Mouse (Mus musculus) CH12.LX (cell line): ENCODE results near the gene Mybph.

Experiments used
- BHLHE40 ChIP-seq: IDR thresholded peaks from 2 replicates; pipeline ENCODE4 v1.6.1; 2011; ENCODE audit warnings: mild to moderate bottlenecking, low read depth, low read length, improper control_type of control experiment
- CTCF ChIP-seq, 2 experiments: IDR thresholded peaks in 1 of 2; conservative IDR thresholded peaks in 1 of 2; 2 replicates each; pipeline ENCODE4 v1.5.1; 2011 to 2012; ENCODE audit warnings: low read depth in 2 of 2, low read length in 2 of 2, improper control_type of control experiment in 1 of 2, inconsistent platforms in 1 of 2, mild to moderate bottlenecking in 1 of 2, moderate library complexity in 1 of 2
- HCFC1 ChIP-seq: IDR thresholded peaks from 2 replicates; pipeline ENCODE4 v1.6.1; 2012; ENCODE audit warnings: low read depth, mild to moderate bottlenecking, inconsistent platforms, low read length, improper control_type of control experiment
- KAT2A ChIP-seq: IDR thresholded peaks from 2 replicates; pipeline ENCODE4 v1.6.1; 2012; ENCODE audit warnings: low read length, improper control_type of control experiment, inconsistent platforms; ENCODE audit not compliant: insufficient replicate concordance
- MAFK ChIP-seq: IDR thresholded peaks from 2 replicates; pipeline ENCODE4 v1.6.1; 2011; ENCODE audit warnings: low read length, improper control_type of control experiment; ENCODE audit not compliant: insufficient replicate concordance
- MAZ ChIP-seq: IDR thresholded peaks from 2 replicates; pipeline ENCODE4 v1.6.1; 2012; ENCODE audit warnings: low read depth, mild to moderate bottlenecking, inconsistent platforms, low read length, improper control_type of control experiment, moderate library complexity
- MXI1 ChIP-seq: IDR thresholded peaks from 2 replicates; pipeline ENCODE4 v1.6.1; 2011; ENCODE audit warnings: mild to moderate bottlenecking, low read depth, low read length, improper control_type of control experiment
- NELFE ChIP-seq: IDR thresholded peaks from 2 replicates; pipeline ENCODE4 v1.6.1; 2011; ENCODE audit warnings: low read depth, low read length, improper control_type of control experiment
- POLR2A ChIP-seq: IDR thresholded peaks from 2 replicates; pipeline ENCODE4 v1.6.1; 2011; ENCODE audit warnings: low read depth, mild to moderate bottlenecking, improper control_type of control experiment, low read length
- RAD21 ChIP-seq: IDR thresholded peaks from 2 replicates; pipeline ENCODE4 v1.6.1; 2011; ENCODE audit warnings: low read depth, mild to moderate bottlenecking, low read length, improper control_type of control experiment, moderate library complexity
- SIN3A ChIP-seq: IDR thresholded peaks from 2 replicates; pipeline ENCODE4 v1.6.1; 2012; ENCODE audit warnings: low read length, improper control_type of control experiment, inconsistent platforms
- TCF12 ChIP-seq: IDR thresholded peaks from 2 replicates; pipeline ENCODE4 v1.6.1; 2014; ENCODE audit warnings: low read depth, mild to moderate bottlenecking, inconsistent platforms, low read length, improper control_type of control experiment
- UBTF ChIP-seq: IDR thresholded peaks from 2 replicates; pipeline ENCODE4 v1.6.1; 2012; ENCODE audit warnings: low read depth, mild to moderate bottlenecking, inconsistent platforms, low read length, improper control_type of control experiment, moderate library complexity
- USF1 ChIP-seq: IDR thresholded peaks from 2 replicates; pipeline ENCODE4 v1.6.1; 2014; ENCODE audit warnings: low read depth, mild to moderate bottlenecking, inconsistent platforms, low read length, improper control_type of control experiment

- no peak for TF ChIP-seq POLR2A
- TF ChIP-seq MXI1 = no peak
- no peak for TF ChIP-seq MAFK
- TF ChIP-seq CTCF (conservative IDR thresholded peaks at IDR 0.05 in 1 of 2, IDR thresholded peaks at IDR 0.05 in 1 of 2; ENCODE audit: low read depth in 2 of 2, low read length in 2 of 2) = no peak
- no peak for TF ChIP-seq BHLHE40
- TF ChIP-seq MAZ = no peak
- TF ChIP-seq UBTF = no peak
- TF ChIP-seq SIN3A = no peak
- TF ChIP-seq RAD21 = no peak
- TF ChIP-seq TCF12 = no peak
- no peak for TF ChIP-seq USF1
- no peak for TF ChIP-seq KAT2A
- no peak for TF ChIP-seq NELFE
- TF ChIP-seq HCFC1 = no peak
These were observed 24.1 kb upstream of the Mybph start for GRCm38 (mm10) chr1:134168985-134169697.
